Mouse (Mus musculus): Measurements from ENCODE around the gene Ppm1n. TPM values are rescaled to one million over a fixed set of nuclear protein-coding genes. Genes with fewer than 3 reads are reported as not detected.

The Ppm1n gene
- total and polyA plus RNA-seq, 2 experiments = 0.13 TPM; not detected in 1

DNA sequence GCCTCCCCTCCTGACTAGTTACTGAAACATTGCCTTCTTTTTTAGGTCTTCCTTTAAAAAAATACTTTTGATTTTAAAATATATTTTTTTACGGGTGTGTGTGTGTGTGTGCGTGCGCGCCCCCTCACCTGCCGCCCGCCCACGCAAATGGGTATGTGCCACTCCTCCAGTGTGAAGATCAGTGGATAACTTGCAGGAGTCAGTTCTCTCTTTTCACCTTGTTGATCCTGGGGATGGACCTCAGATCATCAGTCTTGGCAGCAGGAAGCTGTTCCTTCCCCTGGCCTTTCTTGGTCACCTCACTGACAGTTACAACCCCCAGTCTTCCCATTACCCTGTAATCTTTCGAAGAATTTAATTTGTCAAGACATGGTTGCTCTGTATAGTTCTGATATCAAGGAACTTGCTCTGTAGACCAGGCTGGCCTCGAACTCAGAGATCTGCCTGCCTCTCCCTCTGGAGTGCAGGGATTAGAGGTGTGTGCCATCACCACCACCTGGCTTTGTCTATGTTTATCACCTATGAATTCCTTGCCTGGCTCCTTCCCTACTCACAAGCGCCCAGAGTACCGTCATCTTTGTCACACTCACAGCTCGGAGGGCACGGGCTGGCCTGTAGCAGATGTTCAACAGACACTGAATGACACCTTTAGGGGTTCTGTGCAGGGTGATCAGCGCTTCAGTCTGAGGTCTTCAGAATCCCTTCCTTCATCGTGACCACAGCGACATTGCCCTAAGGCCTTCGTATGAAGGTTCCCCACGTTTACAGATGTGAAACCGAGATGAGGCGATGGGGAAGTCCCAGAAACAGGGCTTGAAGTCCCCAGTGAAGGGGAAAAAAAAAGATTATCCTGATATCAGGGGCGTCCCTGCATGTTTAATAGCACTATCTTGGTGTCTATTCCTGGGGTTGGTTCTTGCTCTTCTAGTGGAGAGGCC is 45.7 kb upstream of the Ppm1n start:
- H3K79me2 ChIP-seq (ENCODE audit: control insufficient read depth, insufficient read depth, low read length) = no peaks in the 10 kb centered on the region
- no peaks in the 10 kb centered on the region for H3K36me3 ChIP-seq (ENCODE audit: control insufficient read depth, insufficient read depth, low read length)
- no peak overlapping the region for H3K27ac ChIP-seq (replicated peaks; ENCODE audit: insufficient read depth, low read depth, low read length)
- H3K27me3 ChIP-seq (ENCODE audit: control insufficient read depth, insufficient read depth, low read length) = no peaks in the 10 kb centered on the region
- no peak overlapping the region for H3K9ac ChIP-seq (ENCODE audit: low read depth, low read length)
- no peak for DNase-seq (ENCODE audit: extremely low read depth, low read depth, low spot score)
- TF ChIP-seq CTCF (IDR thresholded peaks at IDR 0.05; ENCODE audit: low read depth, low read length) = no peak
- no peak for TF ChIP-seq POLR2A (IDR thresholded peaks at IDR 0.05; ENCODE audit: extremely low read depth, insufficient read depth, low read length)
- 82% methylated on average over 21 of the region's 21 CpGs for WGBS
- peaks cover 2% of the 10 kb centered on the region; the same call in 1 of the 2 replicates for H3K4me1 ChIP-seq (ENCODE audit: control insufficient read depth, insufficient read depth, low read length)
- no peak overlapping the region for H3K4me3 ChIP-seq (ENCODE audit: insufficient read depth, low read depth, low read length)

- Histone ChIP-seq H3K9ac (ENCODE audit: low read depth, low read length) (no peak overlapping the region), H3K27ac (replicated peaks; ENCODE audit: insufficient read depth, low read depth, low read length) (no peak overlapping the region), H3K4me3 (ENCODE audit: insufficient read depth, low read depth, low read length) (no peak overlapping the region), H3K79me2 (ENCODE audit: control insufficient read depth, insufficient read depth, low read length) (no peaks in the 10 kb centered on the region), H3K36me3 (ENCODE audit: control insufficient read depth, insufficient read depth, low read length) (no peaks in the 10 kb centered on the region), H3K4me1 (ENCODE audit: control insufficient read depth, insufficient read depth, low read length) (peaks cover 2% of the 10 kb centered on the region; the same call in 1 of the 2 replicates), H3K27me3 (ENCODE audit: control insufficient read depth, insufficient read depth, low read length) (no peaks in the 10 kb centered on the region)
- 86% methylated on average over 11 of the region's 11 CpGs for WGBS
- DNase-seq (ENCODE audit: extremely low read depth, low read depth, low spot score) = no peak
- no peak for TF ChIP-seq POLR2A (IDR thresholded peaks at IDR 0.05; ENCODE audit: extremely low read depth, insufficient read depth, low read length)
- TF ChIP-seq CTCF (IDR thresholded peaks at IDR 0.05; ENCODE audit: low read depth, low read length) = no peak
Measured at GRCm38 (mm10) chr7:19324221-19324620, 44.4 kb upstream of the Ppm1n start.

DNA sequence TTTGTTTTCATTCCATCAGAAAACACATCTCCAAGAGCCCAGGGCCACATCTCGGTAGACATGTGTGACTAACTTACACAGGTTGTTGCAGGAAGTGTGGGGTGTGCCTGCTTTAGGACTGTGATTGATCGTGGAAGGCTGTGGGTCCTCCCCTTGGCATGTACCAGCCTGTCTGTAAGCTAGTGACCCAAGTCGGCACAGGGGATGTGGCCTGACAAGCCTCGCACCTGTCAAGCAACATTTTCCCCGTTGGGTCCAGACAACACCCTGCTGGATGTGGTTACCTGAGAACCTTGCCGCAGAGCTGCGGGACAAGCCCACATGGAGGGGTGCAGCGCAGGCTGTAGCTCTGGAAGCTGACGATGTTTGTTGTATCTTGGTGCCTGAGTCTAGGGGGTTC is 42.6 kb upstream of the Ppm1n start:
- Histone ChIP-seq H3K36me3 (ENCODE audit: control insufficient read depth, insufficient read depth, low read length) (no peaks in the 10 kb centered on the region), H3K79me2 (ENCODE audit: control insufficient read depth, insufficient read depth, low read length) (no peaks in the 10 kb centered on the region), H3K4me3 (ENCODE audit: insufficient read depth, low read depth, low read length) (no peak overlapping the region), H3K27ac (replicated peaks; ENCODE audit: insufficient read depth, low read depth, low read length) (no peak overlapping the region), H3K9ac (ENCODE audit: low read depth, low read length) (no peak overlapping the region), H3K27me3 (ENCODE audit: control insufficient read depth, insufficient read depth, low read length) (no peaks in the 10 kb centered on the region), H3K4me1 (ENCODE audit: control insufficient read depth, insufficient read depth, low read length) (peaks cover 2% of the 10 kb centered on the region; the same call in 1 of the 2 replicates)
- WGBS = 59% methylated on average over 9 of the region's 9 CpGs
- DNase-seq (ENCODE audit: extremely low read depth, low read depth, low spot score) = no peak
- TF ChIP-seq CTCF (IDR thresholded peaks at IDR 0.05; ENCODE audit: low read depth, low read length) = no peak
- TF ChIP-seq POLR2A (IDR thresholded peaks at IDR 0.05; ENCODE audit: extremely low read depth, insufficient read depth, low read length) = no peak

- no peaks in the 10 kb centered on the region for H3K27me3 ChIP-seq (ENCODE audit: control insufficient read depth, insufficient read depth, low read length)
- 8% methylated on average over 5 of the region's 5 CpGs for WGBS
- H3K4me1 ChIP-seq (ENCODE audit: control insufficient read depth, insufficient read depth, low read length) = no peaks in the 10 kb centered on the region; the same call in 1 of the 2 replicates
- H3K4me3 ChIP-seq (ENCODE audit: insufficient read depth, low read depth, low read length) = no peak overlapping the region
- no peak for DNase-seq (ENCODE audit: extremely low read depth, low read depth, low spot score)
- no peak overlapping the region for H3K9ac ChIP-seq (ENCODE audit: low read depth, low read length)
- H3K79me2 ChIP-seq (ENCODE audit: control insufficient read depth, insufficient read depth, low read length) = no peaks in the 10 kb centered on the region
- H3K36me3 ChIP-seq (ENCODE audit: control insufficient read depth, insufficient read depth, low read length) = no peaks in the 10 kb centered on the region
- no peak overlapping the region for H3K27ac ChIP-seq (replicated peaks; ENCODE audit: insufficient read depth, low read depth, low read length)
- TF ChIP-seq CTCF (IDR thresholded peaks at IDR 0.05; ENCODE audit: low read depth, low read length) (no peak), POLR2A (IDR thresholded peaks at IDR 0.05; ENCODE audit: extremely low read depth, insufficient read depth, low read length) (no peak)
Measured at GRCm38 (mm10) chr7:19321464-19321863, 41.6 kb upstream of the Ppm1n start.

DNA sequence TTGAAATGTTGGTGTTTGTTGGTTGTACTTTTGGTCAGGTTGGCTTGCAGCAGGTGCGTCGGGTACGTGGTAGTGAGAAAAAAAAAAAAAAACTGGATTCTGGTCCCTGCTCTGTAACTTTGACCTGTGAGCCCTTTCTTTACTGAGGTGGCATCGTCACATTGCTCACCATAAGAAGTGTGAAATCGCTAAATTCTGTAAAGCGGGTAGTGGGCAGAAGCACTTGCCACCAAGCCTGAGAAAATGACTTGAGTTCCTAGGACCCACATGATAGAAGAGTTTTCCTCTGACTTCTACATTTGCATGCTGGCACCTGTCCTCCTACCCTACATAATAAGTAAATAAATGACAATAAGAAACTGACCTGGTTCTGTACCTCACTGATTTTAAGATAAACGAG is 40.8 kb upstream of the Ppm1n start:
- Histone ChIP-seq H3K79me2 (ENCODE audit: control insufficient read depth, insufficient read depth, low read length) (no peaks in the 10 kb centered on the region), H3K36me3 (ENCODE audit: control insufficient read depth, insufficient read depth, low read length) (no peaks in the 10 kb centered on the region), H3K4me3 (ENCODE audit: insufficient read depth, low read depth, low read length) (no peak overlapping the region), H3K27me3 (ENCODE audit: control insufficient read depth, insufficient read depth, low read length) (no peaks in the 10 kb centered on the region), H3K27ac (replicated peaks; ENCODE audit: insufficient read depth, low read depth, low read length) (no peak overlapping the region), H3K4me1 (ENCODE audit: control insufficient read depth, insufficient read depth, low read length) (no peaks in the 10 kb centered on the region; the same call in 1 of the 2 replicates), H3K9ac (ENCODE audit: low read depth, low read length) (no peak overlapping the region)
- 17% methylated on average over 7 of the region's 7 CpGs for WGBS
- DNase-seq (ENCODE audit: extremely low read depth, low read depth, low spot score) = no peak
- TF ChIP-seq CTCF (IDR thresholded peaks at IDR 0.05; ENCODE audit: low read depth, low read length) = no peak
- TF ChIP-seq POLR2A (IDR thresholded peaks at IDR 0.05; ENCODE audit: extremely low read depth, insufficient read depth, low read length) = no peak

DNA sequence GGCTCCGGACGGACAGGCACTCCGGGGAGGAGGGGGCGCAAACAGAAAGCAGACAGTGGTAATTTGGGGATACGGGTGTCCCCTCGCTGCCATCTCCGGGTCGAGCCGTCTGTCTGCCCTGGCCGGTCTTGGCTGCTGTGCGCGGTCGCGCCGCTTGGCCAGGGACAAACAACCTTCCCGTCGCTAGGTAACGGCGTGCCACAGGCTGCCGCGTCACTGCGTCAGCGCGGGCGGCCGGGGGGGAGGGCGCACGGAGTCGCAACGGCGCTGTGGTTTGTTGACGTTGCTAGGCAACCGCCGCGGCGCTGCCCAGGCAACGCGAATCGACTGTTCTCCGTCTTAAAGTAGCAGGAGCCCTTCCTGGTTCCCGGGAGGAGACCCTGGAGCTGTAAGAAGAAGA is 40.0 kb upstream of the Ppm1n start:
- H3K27ac ChIP-seq (replicated peaks; ENCODE audit: insufficient read depth, low read depth, low read length) = no peak overlapping the region
- no peak for TF ChIP-seq POLR2A (IDR thresholded peaks at IDR 0.05; ENCODE audit: extremely low read depth, insufficient read depth, low read length)
- peak; percentile 31 for TF ChIP-seq CTCF (IDR thresholded peaks at IDR 0.05; ENCODE audit: low read depth, low read length)
- no peaks in the 10 kb centered on the region; the same call in 1 of the 2 replicates for H3K4me1 ChIP-seq (ENCODE audit: control insufficient read depth, insufficient read depth, low read length)
- peak overlapping the region; percentile 54 for H3K9ac ChIP-seq (ENCODE audit: low read depth, low read length)
- H3K27me3 ChIP-seq (ENCODE audit: control insufficient read depth, insufficient read depth, low read length) = no peaks in the 10 kb centered on the region
- peak overlapping the region; percentile 52; the same call in 1 of the 2 replicates for H3K4me3 ChIP-seq (ENCODE audit: insufficient read depth, low read depth, low read length)
- under 1% methylated on average over 41 of the region's 41 CpGs for WGBS
- peak; percentile 80 for DNase-seq (ENCODE audit: extremely low read depth, low read depth, low spot score)
- no peaks in the 10 kb centered on the region for H3K79me2 ChIP-seq (ENCODE audit: control insufficient read depth, insufficient read depth, low read length)
- H3K36me3 ChIP-seq (ENCODE audit: control insufficient read depth, insufficient read depth, low read length) = no peaks in the 10 kb centered on the region
